Mouse (Mus musculus): Measurements from ENCODE around the gene D17Wsu92e. TPM values are rescaled to one million over a fixed set of nuclear protein-coding genes. Genes with fewer than 3 reads are reported as not detected.

Gene D17Wsu92e
- total and polyA plus RNA-seq, 3 experiments, result 34.9 to 70.8 (median 44.2) TPM

DNA sequence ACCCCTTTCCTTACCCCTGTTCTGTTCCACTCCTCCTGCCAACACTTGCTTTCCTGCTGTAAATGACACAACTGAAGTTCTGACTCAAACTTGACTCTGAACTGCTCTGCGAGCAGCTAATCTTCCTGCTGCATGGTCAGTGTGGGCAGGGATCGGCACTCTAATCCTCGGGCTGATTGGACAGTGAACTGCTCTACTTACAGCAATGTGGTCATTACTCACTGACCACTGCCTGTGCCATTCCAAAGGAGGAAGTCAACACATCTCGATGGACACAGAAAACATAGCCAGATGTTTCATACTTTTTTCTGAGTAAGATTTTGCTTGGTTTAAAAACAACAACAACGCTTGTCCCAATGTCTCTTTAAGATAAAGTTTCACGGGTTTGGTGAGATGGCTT is 55.4 kb downstream of the D17Wsu92e start:
- no peak for DNase-seq (ENCODE audit: extremely low read depth)
- in situ Hi-C loops (cut with MboI; ENCODE audit: low pct_ligation_motif_present, low pct_unique_long_range_greater_than_20kb, low sequenced_read_pairs) (loop anchor here (10.0 kb wide), 1 partner anchor 120 kb away; no protein-coding TSS in a partner anchor), dilution Hi-C loops (cut with MboI; ENCODE audit: extremely low pct_ligation_motif_present, extremely low pct_unique_long_range_greater_than_20kb, low sequenced_read_pairs) (no loop called here)
- Histone ChIP-seq H3K4me2 (ENCODE audit: insufficient read depth, low read depth, poor library complexity, severe bottlenecking) (no peak overlapping the region), H3K4me1 (ENCODE audit: control insufficient read depth in 1 of 2, insufficient read depth in 2 of 2) (peaks cover 0 to 13% of the 10 kb centered on the region in 2 experiments; a peak in 2 of 4 replicates), H3K36me3 (replicated peaks in 1 of 2; ENCODE audit: control insufficient read depth in 1 of 2, insufficient read depth in 1 of 2, low read length in 1 of 2) (peaks cover 45 to 97% of the 10 kb centered on the region in 2 experiments), H3K4me3 (replicated peaks in 1 of 3; ENCODE audit: low read depth in 2 of 3, low read length in 2 of 3, poor library complexity in 1 of 3) (no peak overlapping the region), H3K79me2 (replicated peaks; ENCODE audit: control insufficient read depth, extremely low read depth, insufficient read depth, poor library complexity, severe bottlenecking) (no peaks in the 10 kb centered on the region), H3K9me3 (replicated peaks; ENCODE audit: low read length) (peaks cover 22% of the 10 kb centered on the region), H3K27me3 (replicated peaks) (no peaks in the 10 kb centered on the region), H3K9ac (ENCODE audit: insufficient read depth, low read depth) (no peak overlapping the region), H3K27ac (ENCODE audit: insufficient read depth, low read depth) (no peak overlapping the region)
- no peak for TF ChIP-seq CHD1 (IDR thresholded peaks at IDR 0.05; ENCODE audit: low read depth, low read length)
- no peak for TF ChIP-seq JUN (IDR thresholded peaks at IDR 0.05; ENCODE audit: insufficient read depth, low read depth, low read length)
- TF ChIP-seq GABPA (IDR thresholded peaks at IDR 0.05; ENCODE audit: insufficient replicate concordance, low read depth, low read length), result no peak
- TF ChIP-seq USF1 (IDR thresholded peaks at IDR 0.05; ENCODE audit: low read depth, low read length), result no peak
- TF ChIP-seq RCOR1 (conservative IDR thresholded peaks at IDR 0.05; ENCODE audit: low read depth, low read length), result no peak
- no peak for TF ChIP-seq SMC3 (IDR thresholded peaks at IDR 0.05; ENCODE audit: low read depth, low read length)
- no peak for TF ChIP-seq RAD21 (IDR thresholded peaks at IDR 0.05; ENCODE audit: low read depth, low read length)
- no peak for TF ChIP-seq EP300 (IDR thresholded peaks at IDR 0.05; ENCODE audit: low read length)
- TF ChIP-seq JUND (conservative IDR thresholded peaks at IDR 0.05; ENCODE audit: low read depth, low read length), result no peak
- no peak for TF ChIP-seq MAZ (IDR thresholded peaks at IDR 0.05; ENCODE audit: low read depth, low read length)
- no peak for TF ChIP-seq MAX (IDR thresholded peaks at IDR 0.05; ENCODE audit: low read length)

DNA sequence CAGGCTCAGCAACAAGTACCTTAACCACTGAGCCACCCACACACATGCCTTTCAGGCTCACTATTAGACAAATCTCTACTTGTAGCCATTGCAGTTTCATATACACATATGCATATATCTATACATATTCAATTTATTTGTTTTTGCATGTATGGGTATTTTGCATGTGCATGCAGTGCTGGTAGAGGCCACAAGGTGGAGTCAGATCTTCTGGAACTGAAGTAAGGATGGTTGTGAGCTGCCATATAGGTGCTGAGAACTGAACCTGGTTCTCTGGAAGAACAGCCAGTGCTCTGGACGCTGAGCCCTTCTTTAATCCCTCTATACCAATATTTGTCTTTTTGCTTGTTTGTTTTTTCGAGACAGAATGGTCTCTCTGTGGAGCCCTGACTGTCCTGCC is 56.0 kb downstream of the D17Wsu92e start:
- no peak for DNase-seq (ENCODE audit: extremely low read depth)
- no peak; the same call in 1 of the 2 replicates for TF ChIP-seq SMC3 (IDR thresholded peaks at IDR 0.05; ENCODE audit: low read depth, low read length)
- TF ChIP-seq CTCF (conservative IDR thresholded peaks at IDR 0.05 in 1 of 2, IDR thresholded peaks at IDR 0.05 in 1 of 2; ENCODE audit: low read depth in 2 of 2, low read length in 2 of 2), result peak; percentile 15 to 44; a peak in 3 of 4 replicates
- no peak for TF ChIP-seq ZNF384 (IDR thresholded peaks at IDR 0.05; ENCODE audit: low read depth, low read length)
- TF ChIP-seq MYC (IDR thresholded peaks at IDR 0.05; ENCODE audit: low read depth, low read length), result no peak
- H3K79me2 ChIP-seq (replicated peaks; ENCODE audit: control insufficient read depth, extremely low read depth, insufficient read depth, poor library complexity, severe bottlenecking), result no peaks in the 10 kb centered on the region
- in situ Hi-C loops (cut with MboI; ENCODE audit: low pct_ligation_motif_present, low pct_unique_long_range_greater_than_20kb, low sequenced_read_pairs), result loop anchor here (10.0 kb wide), 1 partner anchor 120 kb away; no protein-coding TSS in a partner anchor
- no peaks in the 10 kb centered on the region for H3K27me3 ChIP-seq (replicated peaks)
- peaks cover 0 to 19% of the 10 kb centered on the region in 2 experiments; a peak in 2 of 4 replicates for H3K4me1 ChIP-seq (ENCODE audit: control insufficient read depth in 1 of 2, insufficient read depth in 2 of 2)
- no peak overlapping the region for H3K4me2 ChIP-seq (ENCODE audit: insufficient read depth, low read depth, poor library complexity, severe bottlenecking)
- H3K4me3 ChIP-seq (replicated peaks in 1 of 3; ENCODE audit: low read depth in 2 of 3, low read length in 2 of 3, poor library complexity in 1 of 3), result no peak overlapping the region
- peaks cover 45 to 97% of the 10 kb centered on the region in 2 experiments for H3K36me3 ChIP-seq (replicated peaks in 1 of 2; ENCODE audit: control insufficient read depth in 1 of 2, insufficient read depth in 1 of 2, low read length in 1 of 2)
- dilution Hi-C loops (cut with MboI; ENCODE audit: extremely low pct_ligation_motif_present, extremely low pct_unique_long_range_greater_than_20kb, low sequenced_read_pairs), result no loop called here
- peaks cover 17% of the 10 kb centered on the region for H3K9me3 ChIP-seq (replicated peaks; ENCODE audit: low read length)
- no peak overlapping the region for H3K27ac ChIP-seq (ENCODE audit: insufficient read depth, low read depth)
- no peak overlapping the region for H3K9ac ChIP-seq (ENCODE audit: insufficient read depth, low read depth)

All from CH12.LX (cell line).